Mouse (Mus musculus): ENCODE measurements around the gene Hk1.

Hk1 gene

GRCm38 (mm10) chr10:62279671-62280070, 100.0 kb downstream of the Hk1 start:
- in situ Hi-C loops (cut with MboI, MseI), result loop anchor here (10.0 kb wide), 2 partner anchors 135 to 1105 kb away; partner anchors contain the start of gene Tbata

DNA sequence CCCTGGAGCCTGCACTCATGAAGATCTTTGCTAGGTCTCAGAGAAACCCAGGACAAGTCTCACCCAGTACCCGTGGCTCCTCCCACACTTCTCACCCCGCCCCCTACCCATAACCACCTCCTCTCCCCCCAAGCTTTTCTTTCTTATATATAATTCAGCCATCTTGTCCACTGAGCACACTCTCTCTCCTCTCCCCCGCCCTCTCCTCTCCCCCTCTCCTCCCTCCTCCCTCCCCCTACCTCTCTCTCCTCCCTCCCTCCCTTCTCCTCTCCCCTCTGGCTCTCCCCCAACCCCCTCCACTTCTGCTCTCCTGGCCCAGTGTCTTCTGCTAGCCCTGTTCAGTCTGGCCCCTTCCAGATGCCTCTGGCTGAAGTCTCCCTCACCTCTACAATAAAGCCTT, 100.6 kb downstream of the Hk1 start:
- in situ Hi-C loops (cut with MboI, MseI), result loop anchor here (10.0 kb wide), 2 partner anchors 136 to 1104 kb away; partner anchors contain the start of gene Tbata

DNA sequence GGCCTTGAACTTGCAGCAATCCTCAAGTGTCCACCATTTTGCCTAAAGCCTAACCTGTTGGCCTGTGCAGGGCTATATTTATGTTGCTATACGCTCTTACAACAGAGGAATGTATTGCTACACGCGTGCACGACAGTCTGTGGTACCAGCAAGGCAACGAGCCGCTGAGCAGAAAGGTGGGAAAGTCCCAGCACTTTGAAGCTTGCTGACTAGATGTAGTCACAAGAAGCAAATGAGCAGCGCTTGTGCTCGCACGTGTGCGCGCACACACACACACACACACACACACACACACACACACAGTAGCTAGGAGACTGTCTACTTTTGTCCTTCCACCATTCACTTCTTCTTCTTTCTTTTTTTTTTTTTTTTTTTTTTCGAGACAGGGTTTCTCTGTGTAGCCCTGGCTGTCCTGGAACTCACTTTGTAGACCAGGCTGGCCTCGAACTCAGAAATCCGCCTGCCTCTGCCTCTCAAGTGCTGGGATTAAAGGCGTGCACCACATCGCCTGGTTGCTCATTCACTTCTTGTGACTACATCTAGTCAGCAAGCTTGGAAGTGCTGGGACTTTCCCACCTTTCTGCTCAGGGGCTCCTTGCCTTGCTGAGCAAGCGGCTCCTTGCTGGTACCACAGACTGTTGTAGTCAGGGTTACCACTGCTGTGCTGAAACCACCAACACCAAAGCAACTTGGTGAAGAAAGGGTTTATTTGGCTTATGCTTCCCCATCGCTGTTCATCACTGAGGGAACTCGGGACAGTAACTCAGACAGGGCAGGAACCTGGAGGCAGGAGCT, 102.0 kb downstream of the Hk1 start:
- in situ Hi-C loops (cut with MboI, MseI), result loop anchor here (10.0 kb wide), 2 partner anchors 137 to 1103 kb away; partner anchors contain the start of gene Tbata

DNA sequence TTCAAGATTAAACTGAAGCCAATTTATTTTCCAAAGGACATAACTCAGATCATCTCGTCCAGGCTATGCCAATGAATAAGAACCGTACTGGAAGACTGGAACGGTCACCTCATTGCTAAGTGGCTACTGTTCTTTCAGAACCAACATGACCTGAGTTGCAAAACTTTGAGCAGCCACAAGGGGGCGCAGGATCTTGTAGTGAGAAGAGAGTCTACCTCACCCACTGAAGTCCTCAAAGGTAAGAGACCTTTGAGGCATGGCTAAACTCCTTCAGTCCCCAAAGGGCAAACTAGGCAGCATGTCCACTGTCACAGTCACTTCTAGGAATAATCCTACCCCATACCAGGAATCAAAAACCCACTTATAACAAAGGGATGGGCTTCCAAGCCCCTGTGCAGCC, 104.5 kb downstream of the Hk1 start:
- in situ Hi-C loops (cut with MboI, MseI), result loop anchor here (10.0 kb wide), 2 partner anchors 140 to 1100 kb away; partner anchors contain the start of gene Tbata

DNA sequence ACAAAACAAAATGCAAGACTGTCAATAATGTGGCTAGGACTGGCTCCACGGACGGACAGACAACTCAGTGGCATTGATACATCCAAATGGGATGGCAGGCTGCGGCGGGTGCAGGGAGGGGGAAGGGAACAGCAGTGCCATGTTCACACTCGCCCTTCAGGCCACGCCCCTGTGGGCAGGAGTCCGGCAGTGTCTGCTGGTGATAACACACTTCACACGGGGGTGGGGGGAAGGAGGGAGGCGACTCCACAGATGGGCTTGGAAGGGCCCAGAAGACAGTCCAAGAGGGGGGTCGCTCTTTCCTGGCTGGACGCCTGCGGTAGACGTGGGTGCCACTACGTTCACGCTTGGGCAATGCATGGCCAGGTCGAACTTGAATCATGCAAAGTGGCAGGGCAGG, 110.4 kb downstream of the Hk1 start:
- in situ Hi-C loops (cut with MboI, MseI), result no loop called here

- in situ Hi-C loops (cut with MboI, MseI), result no loop called here
Measured at GRCm38 (mm10) chr10:62264299-62264698, 115.4 kb downstream of the Hk1 start.

- in situ Hi-C loops (cut with MboI, MseI), result no loop called here
Measured at GRCm38 (mm10) chr10:62261115-62261886, 118.4 kb downstream of the Hk1 start.

GRCm38 (mm10) chr10:62258298-62258697, 121.4 kb downstream of the Hk1 start:
- in situ Hi-C loops (cut with MboI, MseI), result no loop called here

DNA sequence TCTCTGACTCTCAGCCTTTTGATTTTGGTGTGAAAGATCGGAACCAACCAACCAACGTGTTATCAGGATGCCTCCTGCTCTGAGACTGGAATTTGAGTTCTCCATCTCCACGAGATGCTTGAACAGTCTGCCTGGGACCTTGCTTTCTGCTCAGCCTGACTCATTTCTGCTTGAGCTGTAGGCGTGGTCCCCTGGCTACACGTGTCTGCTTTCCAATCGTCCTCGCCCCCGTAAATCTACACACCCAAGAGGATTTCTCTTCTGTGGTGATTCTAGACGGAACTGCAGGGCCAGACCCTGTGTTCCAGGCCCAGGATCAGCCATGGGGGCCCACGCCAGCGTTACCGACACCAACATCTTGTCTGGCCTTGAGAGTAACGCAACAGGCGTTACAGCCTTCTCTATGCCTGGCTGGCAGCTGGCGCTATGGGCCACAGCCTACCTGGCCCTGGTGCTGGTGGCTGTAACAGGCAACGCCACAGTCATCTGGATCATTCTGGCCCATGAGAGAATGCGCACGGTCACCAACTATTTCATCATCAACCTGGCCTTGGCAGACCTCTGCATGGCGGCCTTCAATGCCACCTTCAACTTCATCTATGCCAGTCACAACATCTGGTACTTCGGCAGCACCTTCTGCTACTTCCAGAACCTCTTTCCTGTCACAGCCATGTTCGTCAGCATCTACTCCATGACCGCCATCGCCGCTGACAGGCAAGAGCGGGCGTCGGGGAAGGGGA, 127.0 kb downstream of the Hk1 start:
- in situ Hi-C loops (cut with MboI, MseI), result no loop called here

DNA sequence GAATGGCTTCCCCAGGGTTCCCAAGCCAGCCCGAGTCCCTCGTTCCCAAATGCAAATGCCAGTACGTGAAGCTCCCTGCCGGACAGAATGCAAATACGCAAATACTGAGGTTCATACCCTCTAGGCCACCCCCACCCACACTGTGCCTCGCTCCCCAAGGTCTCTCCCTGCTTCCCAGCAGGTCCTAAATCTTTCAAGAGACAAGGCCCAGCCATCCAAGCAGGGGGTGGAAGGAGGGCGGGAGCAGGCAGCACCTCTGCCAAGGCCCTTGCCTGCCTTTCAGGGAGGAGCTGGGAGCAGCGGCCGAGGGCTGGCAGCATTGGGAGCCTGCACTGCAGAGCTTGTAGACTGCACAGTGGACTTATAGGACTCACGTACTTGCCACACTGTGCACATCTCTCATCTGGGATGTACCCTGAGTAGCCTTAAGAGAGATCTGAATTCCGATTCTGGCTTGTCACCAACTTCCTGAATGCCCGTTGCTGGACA, 127.7 kb downstream of the Hk1 start, which contains the start of gene Tacr2:
TSS of gene Tacr2 (plus strand) at position 439 of the 489 bp plus-strand sequence.
- in situ Hi-C loops (cut with MboI, MseI), result no loop called here

- in situ Hi-C loops (cut with MboI, MseI), result no loop called here
Measured at GRCm38 (mm10) chr10:62247815-62248214, 131.9 kb downstream of the Hk1 start.

GRCm38 (mm10) chr10:62247156-62247555, 132.6 kb downstream of the Hk1 start:
- in situ Hi-C loops (cut with MboI, MseI), result no loop called here

- in situ Hi-C loops (cut with MboI, MseI), result no loop called here
Measured at GRCm38 (mm10) chr10:62244067-62244466, 135.6 kb downstream of the Hk1 start.

DNA sequence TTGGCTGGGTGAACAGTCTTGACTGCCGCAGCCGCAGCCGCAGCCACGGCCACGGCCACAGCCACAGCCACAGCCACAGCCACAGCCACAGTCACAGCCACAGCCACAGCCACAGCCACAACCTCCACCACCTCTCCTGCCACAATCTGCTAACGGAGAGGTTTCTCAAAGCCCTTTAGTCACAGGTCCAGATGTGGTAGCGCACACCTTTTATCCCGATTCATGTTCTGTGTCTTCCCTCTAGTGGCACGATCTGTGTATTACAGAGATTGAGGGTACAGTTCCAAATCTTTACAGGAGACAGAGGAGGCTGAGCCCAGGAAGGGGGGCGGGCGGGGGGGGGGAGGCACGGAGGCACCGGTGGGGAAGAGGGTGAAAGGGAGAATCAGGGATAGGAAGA, 136.8 kb downstream of the Hk1 start:
- in situ Hi-C loops (cut with MboI, MseI), result no loop called here

- in situ Hi-C loops (cut with MboI, MseI), result no loop called here
Measured at GRCm38 (mm10) chr10:62242358-62242757, 137.3 kb downstream of the Hk1 start.

GRCm38 (mm10) chr10:62239270-62239669, 140.4 kb downstream of the Hk1 start:
- in situ Hi-C loops (cut with MboI, MseI), result no loop called here

GRCm38 (mm10) chr10:62238688-62239087, 141.0 kb downstream of the Hk1 start:
- in situ Hi-C loops (cut with MboI, MseI), result no loop called here

GRCm38 (mm10) chr10:62237205-62237604, 142.5 kb downstream of the Hk1 start:
- in situ Hi-C loops (cut with MboI, MseI), result no loop called here

- in situ Hi-C loops (cut with MboI, MseI), result no loop called here
Measured at GRCm38 (mm10) chr10:62236165-62236564, 143.5 kb downstream of the Hk1 start.

DNA sequence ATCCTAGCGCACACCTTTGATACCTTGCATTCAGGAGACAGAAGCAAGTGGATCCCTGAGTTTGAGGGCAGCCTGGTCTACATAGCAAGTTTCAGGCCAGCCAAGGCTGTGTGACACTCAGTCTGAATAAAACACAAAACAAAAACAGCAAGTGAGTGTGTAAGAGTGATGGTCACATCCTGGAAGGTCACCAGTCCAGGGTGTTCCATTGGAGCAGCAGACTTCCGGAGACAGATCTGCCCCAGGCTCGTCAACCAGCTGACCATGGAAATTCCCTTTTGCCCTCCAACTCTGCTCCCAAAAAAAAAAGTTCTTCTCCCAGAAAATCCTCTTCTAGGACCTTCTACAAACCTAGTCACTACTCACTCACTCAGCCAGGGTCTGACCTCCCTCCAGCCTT, 147.9 kb downstream of the Hk1 start:
- in situ Hi-C loops (cut with MboI, MseI), result loop anchor here (5.0 kb wide), 1 partner anchor 45 kb away; no protein-coding TSS in a partner anchor

DNA sequence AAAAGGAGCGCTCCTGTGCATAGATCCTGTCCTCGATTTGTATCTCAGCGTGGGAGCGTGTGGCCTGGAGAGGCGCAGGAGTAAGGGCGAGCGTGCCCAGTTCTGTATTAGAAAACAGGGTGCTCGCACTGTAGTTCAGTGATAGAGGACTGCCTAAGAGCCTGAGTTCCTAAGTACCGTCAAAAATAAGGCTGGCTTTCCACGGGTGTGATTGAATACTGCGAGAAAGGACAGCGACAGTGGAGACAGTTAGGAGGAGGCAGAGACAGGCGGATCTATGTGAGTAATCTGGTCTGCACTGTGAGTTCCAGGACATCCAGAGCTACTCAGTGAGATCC, 148.3 kb downstream of the Hk1 start:
- in situ Hi-C loops (cut with MboI, MseI), result loop anchor here (5.0 kb wide), 1 partner anchor 44 kb away; no protein-coding TSS in a partner anchor
